Mouse (Mus musculus) cerebellum, adult 2 months (tissue): ENCODE results near the gene Eif4ebp2. TPM values are rescaled to one million over a fixed set of nuclear protein-coding genes. Genes with fewer than 3 reads are reported as not detected.

Experiments
- DNase-seq, 2 experiments: peaks; one replicate each; pipeline ENCODE4 v3.0.0; 2021
- H3K27ac ChIP-seq: fragments of 200-500 bp; 2 replicates; pipeline ENCODE4 v1.5.1; 2012; ENCODE audit warnings: low read length, control low read depth, inconsistent platforms; ENCODE audit not compliant: insufficient read depth
- H3K27me3 ChIP-seq: fragments of 200-500 bp; 2 replicates; pipeline ENCODE4 v1.6.1; 2012; ENCODE audit warnings: inconsistent platforms, mild to moderate bottlenecking, low read length, moderate library complexity; ENCODE audit not compliant: control insufficient read depth, insufficient read depth
- H3K4me1 ChIP-seq: fragments of 200-500 bp; 2 replicates; pipeline ENCODE4 v1.6.1; 2011; ENCODE audit warnings: low read length; ENCODE audit not compliant: control insufficient read depth, insufficient read depth
- H3K4me3 ChIP-seq: fragments of 200-500 bp; replicated peaks from 2 replicates; pipeline ENCODE3; 2011; ENCODE audit warnings: mild to moderate bottlenecking, low read depth, low read length, control low read depth; ENCODE audit not compliant: insufficient read depth
- CTCF ChIP-seq: fragments of 200-500 bp; IDR thresholded peaks from 2 replicates; pipeline ENCODE4 v1.5.1; 2011; ENCODE audit warnings: low read depth, mild to moderate bottlenecking, control low read depth, low read length, moderate library complexity, borderline replicate concordance; ENCODE audit not compliant: insufficient read depth
- POLR2A ChIP-seq: fragments of 200-500 bp; IDR thresholded peaks from 2 replicates; pipeline ENCODE4 v1.6.1; 2011; ENCODE audit warnings: low read length, control low read depth, borderline replicate concordance; ENCODE audit not compliant: insufficient read depth
- WGBS: fragments of 180-500 bp; shearing (Covaris S2); methylation state at CpG from one replicate; pipeline ENCODE4 v1.1.7; 2018; 5-methylcytosine and 5-hydroxymethylcytosine counted together
- polyA plus RNA-seq: library from polyadenylated mRNA; depleted of rRNA; stranded (reverse); fragments of >200 nt; gene quantifications from 2 replicates; pipeline ENCODE4 v1.2.3, GENCODE M21; 2012

The Eif4ebp2 gene
- polyA plus RNA-seq, 1 experiment = 30.4 TPM

DNA sequence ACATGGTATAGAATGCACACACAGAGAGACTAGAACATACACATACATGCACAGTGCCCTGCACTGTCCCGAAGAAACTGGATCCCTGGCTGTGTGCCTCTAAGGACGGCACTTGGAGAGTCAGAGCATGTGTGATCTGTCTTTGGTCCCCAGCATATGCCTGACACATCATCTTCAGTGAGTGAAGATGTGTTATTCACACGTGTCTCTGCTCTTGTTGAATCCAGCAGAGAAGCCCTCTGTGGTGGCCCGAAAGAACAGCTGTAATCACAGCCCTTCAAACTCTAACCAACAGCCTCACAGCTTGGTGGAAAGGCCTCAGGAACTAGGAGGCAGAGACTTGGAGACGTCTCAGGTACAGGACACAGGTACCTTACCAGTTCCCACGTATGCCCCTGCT, 67.3 kb downstream of the Eif4ebp2 start:
- TF ChIP-seq POLR2A = no peak
- no peak for TF ChIP-seq CTCF
- H3K4me3 ChIP-seq = no peak overlapping the region
- H3K27ac ChIP-seq = no peak overlapping the region
- DNase-seq = no peak
- 90% methylated on average over 6 of the region's 6 CpGs for WGBS
- H3K4me1 ChIP-seq = peaks cover 12% of the 10 kb centered on the region
- no peaks in the 10 kb centered on the region for H3K27me3 ChIP-seq

GRCm38 (mm10) chr10:61383715-61384047, 68.8 kb downstream of the Eif4ebp2 start:
- Histone ChIP-seq H3K4me3 (peak overlapping the region; percentile 92), H3K27me3 (no peaks in the 10 kb centered on the region), H3K27ac (no peak overlapping the region), H3K4me1 (peaks cover 19% of the 10 kb centered on the region)
- TF ChIP-seq POLR2A = no peak
- no peak for TF ChIP-seq CTCF
- no peak for DNase-seq
- 3% methylated on average over 11 of the region's 11 CpGs for WGBS

DNA sequence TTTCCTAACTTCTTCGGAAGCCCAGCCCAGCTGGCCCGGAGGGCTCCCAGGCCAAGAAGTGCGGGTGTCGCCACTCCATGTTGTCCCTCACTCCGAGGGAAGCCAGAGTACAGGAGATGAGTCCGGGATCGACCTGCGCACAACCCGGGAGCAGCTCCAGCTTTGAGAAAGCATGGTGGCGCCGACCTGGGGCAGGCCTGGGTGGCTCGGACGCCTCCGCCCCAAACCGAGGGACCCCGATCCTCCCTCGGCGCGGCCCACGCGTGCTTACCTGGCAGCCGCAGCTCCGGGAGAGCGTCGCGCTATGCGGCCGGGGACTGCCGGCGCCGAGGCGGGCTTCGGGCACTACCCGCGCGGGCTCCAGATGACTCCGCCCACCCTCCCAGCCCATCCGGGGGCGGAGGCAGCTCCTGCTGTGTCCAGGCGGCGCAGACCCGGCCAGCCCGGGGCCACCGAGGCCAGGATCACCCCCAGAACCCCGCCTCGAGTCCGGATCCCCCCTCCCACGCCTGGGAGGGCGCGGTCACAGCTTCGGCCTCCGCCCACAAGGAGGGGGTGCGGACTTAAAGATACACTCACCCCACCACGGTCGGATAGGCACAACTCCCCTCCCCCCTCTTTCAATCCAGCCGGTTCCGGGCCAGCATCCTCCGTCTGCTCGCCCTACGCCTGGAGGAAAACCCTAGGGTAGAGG, 69.3 kb downstream of the Eif4ebp2 start, which contains the start of gene Pald1:
Gene Pald1, minus strand, starts transcription at position 510 of the 694 bp plus-strand sequence.
- Histone ChIP-seq H3K27ac (no peak within 1 kb of the TSS), H3K4me3 (peak within 1 kb of the TSS; percentile 92), H3K4me1 (peaks cover 19% of the 10 kb centered on the region), H3K27me3 (no peaks in the 10 kb centered on the region)
- TF ChIP-seq POLR2A (peak; percentile 37; the same call in 1 of the 2 replicates), CTCF (no peak)
- DNase-seq = peak; percentile 67 to 72
- WGBS = under 1% methylated on average over 60 of the region's 60 CpGs

GRCm38 (mm10) chr10:61382281-61382731, 70.2 kb downstream of the Eif4ebp2 start:
- 16% methylated on average over 8 of the region's 8 CpGs for WGBS
- no peak for TF ChIP-seq POLR2A
- no peak for TF ChIP-seq CTCF
- Histone ChIP-seq H3K27me3 (no peaks in the 10 kb centered on the region), H3K4me1 (peaks cover 22% of the 10 kb centered on the region), H3K27ac (no peak overlapping the region), H3K4me3 (peak overlapping the region; percentile 92)
- DNase-seq = peak in 1 of 2 experiments; percentile 29

- TF ChIP-seq POLR2A (no peak), CTCF (no peak)
- Histone ChIP-seq H3K4me3 (no peak overlapping the region), H3K27ac (no peak overlapping the region), H3K4me1 (peaks cover 22% of the 10 kb centered on the region), H3K27me3 (no peaks in the 10 kb centered on the region)
- DNase-seq = no peak
- WGBS = 43% methylated on average over 8 of the region's 8 CpGs
Measured at GRCm38 (mm10) chr10:61381823-61382222, 70.6 kb downstream of the Eif4ebp2 start.

GRCm38 (mm10) chr10:61380186-61380585, 72.3 kb downstream of the Eif4ebp2 start:
- TF ChIP-seq CTCF = no peak
- TF ChIP-seq POLR2A = no peak
- H3K27ac ChIP-seq = 0 out of 2 replicates have a peak overlapping the region, but pooled peaks have one; percentile 22
- peaks cover 22% of the 10 kb centered on the region for H3K4me1 ChIP-seq
- no peak overlapping the region for H3K4me3 ChIP-seq
- no peaks in the 10 kb centered on the region for H3K27me3 ChIP-seq
- no peak for DNase-seq
- 34% methylated on average over 9 of the region's 9 CpGs for WGBS

- DNase-seq = no peak
- WGBS = 86% methylated on average over 13 of the region's 13 CpGs
- H3K4me1 ChIP-seq = peaks cover 29% of the 10 kb centered on the region
Measured at GRCm38 (mm10) chr10:61379340-61380040, 73.0 kb downstream of the Eif4ebp2 start.

More at GRCm38 (mm10) chr10:61379340-61380040, 73.0 kb downstream of the Eif4ebp2 start:
- no peak for TF ChIP-seq CTCF
- TF ChIP-seq POLR2A = no peak
- Histone ChIP-seq H3K4me3 (no peak overlapping the region), H3K27ac (peak overlapping the region; percentile 28; the same call in 1 of the 2 replicates), H3K27me3 (no peaks in the 10 kb centered on the region)
